Mouse (Mus musculus) lung, embryonic 14.5 days (tissue): ENCODE results near the gene Rpl37a. TPM values are rescaled to one million over a fixed set of nuclear protein-coding genes. Genes with fewer than 3 reads are reported as not detected.

ENCODE experiments used
- ATAC-seq: fragments of 200-750 bp; cut with Nextera tagmentation; 2 replicates; pipeline ENCODE4 v1.8.0; 2017; ENCODE audit warnings: mild to moderate bottlenecking, moderate TSS enrichment, moderate library complexity; ENCODE audit not compliant: insufficient read depth
- DNase-seq: peaks from one replicate; pipeline ENCODE4 v3.0.0-alpha.2; 2015
- H3K27ac ChIP-seq: fragments of 300-500 bp; sonication (generic); 2 replicates; pipeline ENCODE4 v1.5.1; 2014; ENCODE audit warnings: low read depth, mild to moderate bottlenecking, moderate library complexity
- H3K27me3 ChIP-seq: fragments of 300-500 bp; sonication (generic); 2 replicates; pipeline ENCODE4 v1.6.1; 2014; ENCODE audit warnings: low read length, control low read depth; ENCODE audit not compliant: insufficient read depth
- H3K36me3 ChIP-seq: fragments of 300-500 bp; sonication (generic); 2 replicates; pipeline ENCODE4 v1.6.1; 2014; ENCODE audit warnings: control low read depth; ENCODE audit not compliant: insufficient read depth
- H3K4me1 ChIP-seq: fragments of 300-500 bp; sonication (generic); 2 replicates; pipeline ENCODE4 v1.6.1; 2014; ENCODE audit warnings: antibody characterized with exemption, control low read depth; ENCODE audit not compliant: insufficient read depth
- H3K4me2 ChIP-seq: fragments of 300-500 bp; sonication (generic); 2 replicates; pipeline ENCODE4 v1.6.1; 2014; ENCODE audit warnings: mild to moderate bottlenecking
- H3K4me3 ChIP-seq: fragments of 300-500 bp; sonication (generic); 2 replicates; pipeline ENCODE4 v1.5.1; 2014; ENCODE audit warnings: low read depth, low read length
- H3K9ac ChIP-seq: fragments of 300-500 bp; sonication (generic); 2 replicates; pipeline ENCODE4 v1.6.1; 2014
- H3K9me3 ChIP-seq: fragments of 300-500 bp; sonication (generic); 2 replicates; pipeline ENCODE4 v1.6.1; 2016; ENCODE audit warnings: low read depth, low read length, control low read depth
- CTCF ChIP-seq: IDR thresholded peaks from 2 replicates; pipeline ENCODE4 v1.5.1; 2016; ENCODE audit warnings: antibody characterized with exemption, low read depth
- whole genome bisulfite sequencing: fragments of 180-500 bp; shearing (Covaris S2); extraction: QIAGEN DNeasy Blood & Tissue Kit; methylation state at CpG from one replicate; pipeline ENCODE4 v1.1.7; 2014; 5-methylcytosine and 5-hydroxymethylcytosine counted together
- polyA plus RNA-seq: library from polyadenylated mRNA; unstranded; fragments of >200 nt; fragmentation: Nextera tagmentation; extraction: Ambion mirVana; gene quantifications from 2 replicates; pipeline ENCODE4 v1.2.1, GENCODE M21; 2014

Gene Rpl37a
- polyA plus RNA-seq, result 1,954 and 2,151 TPM in 2 replicates

- H3K9ac ChIP-seq, result peak within 1 kb of the TSS; percentile 91
- peak within 1 kb of the TSS; percentile 87 for H3K4me2 ChIP-seq
- H3K4me3 ChIP-seq, result peak within 1 kb of the TSS; percentile 79
- H3K4me1 ChIP-seq, result peaks cover 7% of the 10 kb centered on the region; the same call in 1 of the 2 replicates
- H3K36me3 ChIP-seq, result peaks cover 40% of the 10 kb centered on the region
- no peak for TF ChIP-seq CTCF
- no peaks in the 10 kb centered on the region for H3K9me3 ChIP-seq
- ATAC-seq (peak; percentile 90), DNase-seq (peak; percentile 99)
- WGBS, result 2% methylated on average over 68 of the region's 68 CpGs
- H3K27ac ChIP-seq, result peak within 1 kb of the TSS; percentile 91
- H3K27me3 ChIP-seq, result no peaks in the 10 kb centered on the region
Measured at GRCm38 (mm10) chr1:72710753-72711653, at the start of gene Rpl37a. TSS of gene Rpl37a (plus strand) at chr1:72711290.

- DNase-seq, result peak; percentile 73
Measured at GRCm38 (mm10) chr1:72673070-72673469, 38.0 kb upstream of the Rpl37a start.

GRCm38 (mm10) chr1:72696256-72696655 lies 14.8 kb upstream of the Rpl37a start:
- no peaks in the 10 kb centered on the region for H3K4me1 ChIP-seq
- H3K4me3 ChIP-seq, result no peak overlapping the region
- no peaks in the 10 kb centered on the region for H3K27me3 ChIP-seq
- no peaks in the 10 kb centered on the region for H3K9me3 ChIP-seq
- no peaks in the 10 kb centered on the region for H3K36me3 ChIP-seq
- H3K9ac ChIP-seq, result no peak overlapping the region
- H3K27ac ChIP-seq, result no peak overlapping the region
- TF ChIP-seq CTCF, result no peak
- DNase-seq (peak; percentile 35), ATAC-seq (no peak)
- H3K4me2 ChIP-seq, result no peak overlapping the region
- WGBS, result 54% methylated on average over 3 of the region's 3 CpGs

More at GRCm38 (mm10) chr1:72673070-72673469, 38.0 kb upstream of the Rpl37a start:
- peak; percentile 80; the same call in 1 of the 2 replicates for ATAC-seq
- Histone ChIP-seq H3K4me3 (no peak overlapping the region), H3K4me1 (no peaks in the 10 kb centered on the region), H3K4me2 (no peak overlapping the region), H3K36me3 (no peaks in the 10 kb centered on the region), H3K9me3 (no peaks in the 10 kb centered on the region), H3K9ac (no peak overlapping the region), H3K27ac (no peak overlapping the region), H3K27me3 (no peaks in the 10 kb centered on the region)
- 19% methylated on average over 3 of the region's 3 CpGs for WGBS
- no peak for TF ChIP-seq CTCF

- Histone ChIP-seq H3K27me3 (no peaks in the 10 kb centered on the region), H3K4me1 (no peaks in the 10 kb centered on the region), H3K4me2 (no peak overlapping the region), H3K9me3 (no peaks in the 10 kb centered on the region), H3K9ac (no peak overlapping the region), H3K4me3 (no peak overlapping the region), H3K27ac (no peak overlapping the region), H3K36me3 (no peaks in the 10 kb centered on the region)
- peak; percentile 85 for DNase-seq
- no peak for ATAC-seq
- 22% methylated on average over 4 of the region's 4 CpGs for WGBS
- no peak for TF ChIP-seq CTCF
Measured at GRCm38 (mm10) chr1:72698651-72699050, 12.4 kb upstream of the Rpl37a start.

- no peaks in the 10 kb centered on the region for H3K27me3 ChIP-seq
- TF ChIP-seq CTCF, result no peak
- no peaks in the 10 kb centered on the region for H3K36me3 ChIP-seq
- H3K27ac ChIP-seq, result no peak within 1 kb of the TSS
- H3K9me3 ChIP-seq, result no peaks in the 10 kb centered on the region
- DNase-seq (no peak), ATAC-seq (no peak)
- H3K4me3 ChIP-seq, result no peak within 1 kb of the TSS
- no peak within 1 kb of the TSS for H3K4me2 ChIP-seq
- 79% methylated on average over 11 of the region's 11 CpGs for WGBS
- H3K9ac ChIP-seq, result no peak within 1 kb of the TSS
- no peaks in the 10 kb centered on the region for H3K4me1 ChIP-seq
Measured at GRCm38 (mm10) chr1:72700479-72700878, 10.6 kb upstream of the Rpl37a start, which contains the start of gene Ankar. TSS of gene Ankar (minus strand) at chr1:72700579.

GRCm38 (mm10) chr1:72707525-72707924 lies 3.6 kb upstream of the Rpl37a start:
- Histone ChIP-seq H3K4me1 (peaks cover under 1% of the 10 kb centered on the region; the same call in 1 of the 2 replicates), H3K4me3 (no peak overlapping the region), H3K36me3 (peaks cover 5% of the 10 kb centered on the region), H3K9ac (no peak overlapping the region), H3K9me3 (no peaks in the 10 kb centered on the region), H3K27ac (no peak overlapping the region), H3K4me2 (no peak overlapping the region), H3K27me3 (no peaks in the 10 kb centered on the region)
- ATAC-seq, result no peak
- WGBS, result 43% methylated on average over 4 of the region's 4 CpGs
- DNase-seq, result no peak
- no peak for TF ChIP-seq CTCF

GRCm38 (mm10) chr1:72711684-72712083 lies 594 bp downstream of the Rpl37a start:
- H3K27ac ChIP-seq, result peak overlapping the region; percentile 91
- no peak for TF ChIP-seq CTCF
- peak overlapping the region; percentile 79 for H3K4me3 ChIP-seq
- under 1% methylated on average over 17 of the region's 17 CpGs for WGBS
- H3K27me3 ChIP-seq, result no peaks in the 10 kb centered on the region
- H3K9me3 ChIP-seq, result no peaks in the 10 kb centered on the region
- ATAC-seq (peak; percentile 7; the same call in 1 of the 2 replicates), DNase-seq (peak; percentile 41)
- peak overlapping the region; percentile 87 for H3K4me2 ChIP-seq
- H3K4me1 ChIP-seq, result peaks cover 7% of the 10 kb centered on the region; the same call in 1 of the 2 replicates
- H3K9ac ChIP-seq, result peak overlapping the region; percentile 91
- peaks cover 44% of the 10 kb centered on the region for H3K36me3 ChIP-seq
